Mouse (Mus musculus) forebrain, embryonic 10.5 days (tissue): ENCODE data around the gene Gm13287. TPM values are rescaled to one million over a fixed set of nuclear protein-coding genes. Genes with fewer than 3 reads are reported as not detected.
"Not testable (repeated sequence)": the region's sequence is repeated elsewhere in the genome, so short reads cannot be mapped to it uniquely, and the experiment has no call there.

Experiments used
- DNase-seq: peaks from one replicate; pipeline ENCODE4 v3.0.0-alpha.2; 2017; ENCODE audit warnings: low spot score; ENCODE audit errors: extremely low spot score
- H3K27ac ChIP-seq: fragments of 300-500 bp; sonication (generic); 2 replicates; pipeline ENCODE4 v1.5.1; 2016; ENCODE audit warnings: mild to moderate bottlenecking
- H3K27me3 ChIP-seq: fragments of 300-500 bp; sonication (generic); 2 replicates; pipeline ENCODE4 v1.6.1; 2016; ENCODE audit warnings: mild to moderate bottlenecking; ENCODE audit not compliant: poor library complexity, severe bottlenecking
- H3K36me3 ChIP-seq: fragments of 300-500 bp; sonication (generic); replicated peaks from 2 replicates; pipeline ENCODE4 v1.6.1; 2016; ENCODE audit warnings: mild to moderate bottlenecking, moderate library complexity
- H3K4me1 ChIP-seq: fragments of 300-500 bp; sonication (generic); 2 replicates; pipeline ENCODE4 v1.6.1; 2016
- H3K4me3 ChIP-seq: fragments of 300-500 bp; sonication (generic); 2 replicates; pipeline ENCODE4 v1.5.1; 2016; ENCODE audit warnings: mild to moderate bottlenecking, moderate library complexity
- H3K9me3 ChIP-seq: fragments of 300-500 bp; sonication (generic); 2 replicates; pipeline ENCODE4 v1.6.1; 2016; ENCODE audit warnings: mild to moderate bottlenecking, moderate library complexity
- WGBS: fragments of 180-500 bp; shearing (Covaris S2); methylation state at CpG from one replicate; pipeline ENCODE4 v1.1.7; 2016; 5-methylcytosine and 5-hydroxymethylcytosine counted together
- polyA plus RNA-seq: library from polyadenylated mRNA; unstranded; fragments of >200 nt; fragmentation: Nextera tagmentation; extraction: Ambion mirVana; gene quantifications from 2 replicates; pipeline ENCODE4 v1.2.1, GENCODE M21; 2016

The Gm13287 gene
- polyA plus RNA-seq, 1 experiment from 2014 or later: not detected

GRCm38 (mm10) chr4:88779550-88779949 is 23.5 kb upstream of the Gm13287 start, which contains the start of gene Gm13272:
Gene Gm13272 (plus strand): TSS chr4:88779850.
- not testable (repeated sequence) for H3K9me3 ChIP-seq, H3K27me3 ChIP-seq, H3K36me3 ChIP-seq, H3K4me1 ChIP-seq, H3K27ac ChIP-seq, H3K4me3 ChIP-seq, DNase-seq
- WGBS: no CpG with 5 or more reads among the region's 29 CpGs

DNA sequence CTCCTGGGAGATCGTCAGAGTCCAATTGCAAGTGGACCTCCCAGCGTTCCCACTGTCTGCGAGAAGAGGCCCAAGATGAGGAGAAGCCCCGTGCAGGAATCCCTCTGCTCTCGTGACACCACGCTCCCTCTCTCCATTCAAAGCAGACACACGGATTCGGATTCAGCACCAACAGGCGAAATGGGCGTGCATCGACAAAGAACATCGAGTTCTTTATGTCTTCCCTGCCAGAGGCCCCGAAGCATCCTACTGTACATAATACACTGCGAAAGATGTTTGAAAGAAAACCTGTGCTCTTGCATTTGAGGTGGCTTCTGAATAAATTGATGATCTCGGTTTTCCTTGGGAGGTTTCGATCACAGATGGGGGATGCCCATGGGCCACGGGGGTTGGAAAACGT is 22.7 kb upstream of the Gm13287 start:
- H3K36me3 ChIP-seq, H3K27me3 ChIP-seq, DNase-seq, H3K4me3 ChIP-seq, H3K27ac ChIP-seq, H3K9me3 ChIP-seq, H3K4me1 ChIP-seq: not testable (repeated sequence)
- 43% methylated on average over 16 of the region's 18 CpGs for WGBS

- not testable (repeated sequence) for H3K27ac ChIP-seq, H3K36me3 ChIP-seq, DNase-seq, H3K4me1 ChIP-seq, H3K9me3 ChIP-seq, H3K27me3 ChIP-seq
- H3K4me3 ChIP-seq: peak within 1 kb of the TSS; percentile 33; the same call in 1 of the 2 replicates
- WGBS: 17% methylated on average over 5 of the region's 7 CpGs
Observed at GRCm38 (mm10) chr4:88781831-88782230, 21.2 kb upstream of the Gm13287 start, which contains the start of gene Ifnz. Gene Ifnz (plus strand): TSS chr4:88782131.

GRCm38 (mm10) chr4:88782335-88782734 is 20.7 kb upstream of the Gm13287 start:
- H3K4me3 ChIP-seq: peak overlapping the region; percentile 33; the same call in 1 of the 2 replicates
- H3K4me1 ChIP-seq, DNase-seq, H3K27me3 ChIP-seq, H3K36me3 ChIP-seq, H3K9me3 ChIP-seq, H3K27ac ChIP-seq: not testable (repeated sequence)
- WGBS: 0% methylated on average over 4 of the region's 31 CpGs

GRCm38 (mm10) chr4:88785409-88785808 is 17.6 kb upstream of the Gm13287 start, which contains the start of gene Gm13276:
Gene Gm13276 (plus strand): TSS chr4:88785709.
- not testable (repeated sequence) for H3K36me3 ChIP-seq, H3K27me3 ChIP-seq, H3K4me1 ChIP-seq, H3K4me3 ChIP-seq, H3K9me3 ChIP-seq, H3K27ac ChIP-seq, DNase-seq
- no CpG with 5 or more reads among the region's 27 CpGs for WGBS

GRCm38 (mm10) chr4:88788402-88788801 is 14.7 kb upstream of the Gm13287 start, which contains the start of gene Gm13277:
Gene Gm13277 (plus strand): TSS chr4:88788632.
- H3K27me3 ChIP-seq, H3K9me3 ChIP-seq, H3K27ac ChIP-seq, H3K36me3 ChIP-seq, H3K4me1 ChIP-seq, DNase-seq, H3K4me3 ChIP-seq: not testable (repeated sequence)
- 3% methylated on average over 4 of the region's 28 CpGs for WGBS

GRCm38 (mm10) chr4:88791250-88791649 is 11.8 kb upstream of the Gm13287 start, which contains the start of gene Gm13278:
Gene Gm13278 (plus strand): TSS chr4:88791550.
- not testable (repeated sequence) for H3K4me1 ChIP-seq, H3K27me3 ChIP-seq, H3K9me3 ChIP-seq, H3K36me3 ChIP-seq, H3K4me3 ChIP-seq, DNase-seq, H3K27ac ChIP-seq
- WGBS: no CpG with 5 or more reads among the region's 28 CpGs

- 0% methylated on average over 17 of the region's 52 CpGs for WGBS
- H3K36me3 ChIP-seq, DNase-seq, H3K27me3 ChIP-seq, H3K27ac ChIP-seq, H3K9me3 ChIP-seq, H3K4me1 ChIP-seq, H3K4me3 ChIP-seq: not testable (repeated sequence)
Observed at GRCm38 (mm10) chr4:88793936-88794675, 8.9 kb upstream of the Gm13287 start, which contains the start of gene Gm13275. Gene Gm13275 (plus strand): TSS chr4:88794487.

GRCm38 (mm10) chr4:88797097-88797496 is 6.0 kb upstream of the Gm13287 start, which contains the start of gene Gm13279:
Gene Gm13279 (plus strand): TSS chr4:88797397.
- not testable (repeated sequence) for H3K9me3 ChIP-seq, DNase-seq, H3K36me3 ChIP-seq, H3K4me3 ChIP-seq, H3K27me3 ChIP-seq, H3K27ac ChIP-seq, H3K4me1 ChIP-seq
- no CpG with 5 or more reads among the region's 28 CpGs for WGBS

- 14% methylated on average over 6 of the region's 7 CpGs for WGBS
- not testable (repeated sequence) for DNase-seq
Observed at GRCm38 (mm10) chr4:88799365-88799764, 3.7 kb upstream of the Gm13287 start, which contains the start of gene Gm13285. Gene Gm13285 (plus strand): TSS chr4:88799665.

GRCm38 (mm10) chr4:88805231-88805630 is 2.2 kb downstream of the Gm13287 start, which contains the start of gene Gm13288:
Gene Gm13288 (plus strand): TSS chr4:88805531.
- Histone ChIP-seq H3K27me3 (peaks cover 18% of the 10 kb centered on the region), H3K4me3 (peak within 1 kb of the TSS; percentile 34; the same call in 1 of the 2 replicates)
- H3K4me1 ChIP-seq, H3K27ac ChIP-seq, DNase-seq, H3K36me3 ChIP-seq, H3K9me3 ChIP-seq: not testable (repeated sequence)
- no CpG with 5 or more reads among the region's 8 CpGs for WGBS

More at GRCm38 (mm10) chr4:88799365-88799764, 3.7 kb upstream of the Gm13287 start, which contains the start of gene Gm13285:
- H3K4me3 ChIP-seq, H3K27me3 ChIP-seq, H3K27ac ChIP-seq, H3K36me3 ChIP-seq, H3K4me1 ChIP-seq, H3K9me3 ChIP-seq: not testable (repeated sequence)

DNA sequence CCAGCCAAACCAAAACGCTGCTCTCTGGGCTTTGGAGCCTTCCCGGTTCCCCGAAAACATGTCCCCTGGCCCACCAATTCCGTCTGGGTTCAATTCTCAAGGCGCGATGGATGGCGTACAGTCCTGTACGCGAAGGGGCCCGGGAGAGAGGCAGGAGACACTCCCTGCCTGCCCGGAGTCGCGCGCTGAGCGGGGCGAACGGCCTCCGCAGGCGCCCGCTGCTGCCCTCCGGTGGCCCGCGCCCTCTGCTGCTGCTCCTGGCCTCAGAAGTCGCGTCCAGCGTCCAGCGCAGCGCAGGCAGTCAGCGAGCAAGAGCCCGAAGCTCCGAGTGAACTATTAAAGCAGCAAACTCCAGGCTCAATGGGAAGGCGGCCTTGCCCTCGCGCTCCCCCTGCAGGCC is 2.7 kb downstream of the Gm13287 start:
- DNase-seq, H3K36me3 ChIP-seq, H3K27ac ChIP-seq, H3K4me1 ChIP-seq, H3K9me3 ChIP-seq: not testable (repeated sequence)
- Histone ChIP-seq H3K27me3 (peaks cover 18% of the 10 kb centered on the region), H3K4me3 (peak overlapping the region; percentile 34; the same call in 1 of the 2 replicates)
- WGBS: 0% methylated on average over 15 of the region's 34 CpGs

DNA sequence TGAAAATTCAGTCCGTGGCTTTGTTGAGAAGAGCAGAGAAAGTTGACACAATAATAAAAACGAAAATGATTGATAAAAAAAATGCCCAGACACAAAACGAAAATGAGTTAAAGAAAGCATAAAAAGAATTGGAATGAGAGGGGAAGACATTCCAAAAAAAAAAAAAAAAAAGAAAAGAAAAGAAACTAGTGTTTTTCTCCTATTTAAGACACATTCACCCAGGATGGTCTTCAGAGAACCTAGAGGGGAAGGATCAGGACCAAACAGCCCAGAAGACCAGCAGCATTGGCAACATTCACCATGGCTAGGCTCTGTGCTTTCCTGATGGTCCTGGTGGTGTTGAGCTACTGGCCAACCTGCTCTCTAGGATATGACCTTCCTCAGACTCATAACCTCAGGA is 12.9 kb downstream of the Gm13287 start, which contains the start of gene Ifna7:
Gene Ifna7, plus strand, starts transcription at position 301 of the 400 bp plus-strand sequence.
- no peaks in the 10 kb centered on the region for H3K4me1 ChIP-seq
- no peak for DNase-seq
- no peak within 1 kb of the TSS for H3K27ac ChIP-seq
- no peaks in the 10 kb centered on the region for H3K36me3 ChIP-seq
- no peak within 1 kb of the TSS for H3K4me3 ChIP-seq
- 70% methylated on average over 3 of the region's 3 CpGs for WGBS
- no peaks in the 10 kb centered on the region for H3K27me3 ChIP-seq
- no peaks in the 10 kb centered on the region for H3K9me3 ChIP-seq
